Mouse (Mus musculus): ENCODE results near the gene Rbp7. TPM values are rescaled to one million over a fixed set of nuclear protein-coding genes. Genes with fewer than 3 reads are reported as not detected.
"Not testable (repeated sequence)": the region's sequence is repeated elsewhere in the genome, so short reads cannot be mapped to it uniquely, and the experiment has no call there.

The Rbp7 gene
- polyA plus RNA-seq, 1 experiment, result 0.84 TPM

- Histone ChIP-seq H3K4me3 (ENCODE audit: insufficient read depth, low read length) (no peak overlapping the region; the same call in 1 of the 2 replicates), H3K27ac (ENCODE audit: insufficient read depth, low read length) (no peak overlapping the region), H3K4me1 (ENCODE audit: control insufficient read depth, insufficient read depth, low read length) (peaks cover 3% of the 10 kb centered on the region)
- TF ChIP-seq CTCF (IDR thresholded peaks at IDR 0.05; ENCODE audit: extremely low read depth, insufficient read depth, low read length) (no peak), POLR2A (IDR thresholded peaks at IDR 0.05; ENCODE audit: extremely low read depth, insufficient read depth, low read length) (no peak)
Measured at GRCm38 (mm10) chr4:149444465-149444864, 10.3 kb downstream of the Rbp7 start.

GRCm38 (mm10) chr4:149442436-149442835 lies 12.3 kb downstream of the Rbp7 start:
- H3K4me1 ChIP-seq (ENCODE audit: control insufficient read depth, insufficient read depth, low read length), result peaks cover 3% of the 10 kb centered on the region
- TF ChIP-seq POLR2A (IDR thresholded peaks at IDR 0.05; ENCODE audit: extremely low read depth, insufficient read depth, low read length) (no peak), CTCF (IDR thresholded peaks at IDR 0.05; ENCODE audit: extremely low read depth, insufficient read depth, low read length) (no peak)
- no peak overlapping the region for H3K27ac ChIP-seq (ENCODE audit: insufficient read depth, low read length)
- H3K4me3 ChIP-seq (ENCODE audit: insufficient read depth, low read length), result no peak overlapping the region

- H3K4me1 ChIP-seq (ENCODE audit: control insufficient read depth, insufficient read depth, low read length), result no peaks in the 10 kb centered on the region
- TF ChIP-seq POLR2A (IDR thresholded peaks at IDR 0.05; ENCODE audit: extremely low read depth, insufficient read depth, low read length) (no peak), CTCF (IDR thresholded peaks at IDR 0.05; ENCODE audit: extremely low read depth, insufficient read depth, low read length) (no peak)
- no peak overlapping the region for H3K4me3 ChIP-seq (ENCODE audit: insufficient read depth, low read length)
- no peak overlapping the region for H3K27ac ChIP-seq (ENCODE audit: insufficient read depth, low read length)
Measured at GRCm38 (mm10) chr4:149440576-149440975, 14.2 kb downstream of the Rbp7 start.

GRCm38 (mm10) chr4:149431887-149432286 lies 22.9 kb downstream of the Rbp7 start:
- not testable (repeated sequence) for H3K27ac ChIP-seq (ENCODE audit: insufficient read depth, low read length); H3K4me3 ChIP-seq (ENCODE audit: insufficient read depth, low read length); H3K4me1 ChIP-seq (ENCODE audit: control insufficient read depth, insufficient read depth, low read length)

- Histone ChIP-seq H3K4me1 (ENCODE audit: control insufficient read depth, insufficient read depth, low read length) (no peaks in the 10 kb centered on the region), H3K4me3 (ENCODE audit: insufficient read depth, low read length) (no peak overlapping the region), H3K27ac (ENCODE audit: insufficient read depth, low read length) (no peak overlapping the region)
- no peak for TF ChIP-seq CTCF (IDR thresholded peaks at IDR 0.05; ENCODE audit: extremely low read depth, insufficient read depth, low read length)
- TF ChIP-seq POLR2A (IDR thresholded peaks at IDR 0.05; ENCODE audit: extremely low read depth, insufficient read depth, low read length), result no peak
Measured at GRCm38 (mm10) chr4:149429592-149429991, 25.2 kb downstream of the Rbp7 start.

GRCm38 (mm10) chr4:149426325-149427199 lies 28.2 kb downstream of the Rbp7 start, which contains the start of gene Ube4b:
Ube4b (minus strand) TSS chr4:149426749.
- Histone ChIP-seq H3K4me3 (ENCODE audit: insufficient read depth, low read length) (peak within 1 kb of the TSS; percentile 74), H3K4me1 (ENCODE audit: control insufficient read depth, insufficient read depth, low read length) (peaks cover 5% of the 10 kb centered on the region), H3K27ac (ENCODE audit: insufficient read depth, low read length) (peak within 1 kb of the TSS; percentile 97)
- TF ChIP-seq CTCF (IDR thresholded peaks at IDR 0.05; ENCODE audit: extremely low read depth, insufficient read depth, low read length), result no peak
- peak; percentile 70 for TF ChIP-seq POLR2A (IDR thresholded peaks at IDR 0.05; ENCODE audit: extremely low read depth, insufficient read depth, low read length)

- TF ChIP-seq CTCF (IDR thresholded peaks at IDR 0.05; ENCODE audit: extremely low read depth, insufficient read depth, low read length), result no peak
- TF ChIP-seq POLR2A (IDR thresholded peaks at IDR 0.05; ENCODE audit: extremely low read depth, insufficient read depth, low read length), result no peak
- H3K4me3 ChIP-seq (ENCODE audit: insufficient read depth, low read length), result peak overlapping the region; percentile 74
Measured at GRCm38 (mm10) chr4:149425801-149426292, 28.9 kb downstream of the Rbp7 start.

GRCm38 (mm10) chr4:149424755-149425154 lies 30.0 kb downstream of the Rbp7 start:
- TF ChIP-seq CTCF (IDR thresholded peaks at IDR 0.05; ENCODE audit: extremely low read depth, insufficient read depth, low read length), result no peak
- no peak for TF ChIP-seq POLR2A (IDR thresholded peaks at IDR 0.05; ENCODE audit: extremely low read depth, insufficient read depth, low read length)
- peaks cover 9% of the 10 kb centered on the region for H3K4me1 ChIP-seq (ENCODE audit: control insufficient read depth, insufficient read depth, low read length)
- no peak overlapping the region for H3K27ac ChIP-seq (ENCODE audit: insufficient read depth, low read length)
- peak overlapping the region; percentile 74 for H3K4me3 ChIP-seq (ENCODE audit: insufficient read depth, low read length)

More at GRCm38 (mm10) chr4:149425801-149426292, 28.9 kb downstream of the Rbp7 start:
- Histone ChIP-seq H3K4me1 (ENCODE audit: control insufficient read depth, insufficient read depth, low read length) (peaks cover 6% of the 10 kb centered on the region), H3K27ac (ENCODE audit: insufficient read depth, low read length) (peak overlapping the region; percentile 97)

- Histone ChIP-seq H3K4me3 (ENCODE audit: insufficient read depth, low read length) (no peak overlapping the region), H3K4me1 (ENCODE audit: control insufficient read depth, insufficient read depth, low read length) (peaks cover 18% of the 10 kb centered on the region), H3K27ac (ENCODE audit: insufficient read depth, low read length) (no peak overlapping the region)
- TF ChIP-seq CTCF (IDR thresholded peaks at IDR 0.05; ENCODE audit: extremely low read depth, insufficient read depth, low read length), result no peak
- TF ChIP-seq POLR2A (IDR thresholded peaks at IDR 0.05; ENCODE audit: extremely low read depth, insufficient read depth, low read length), result no peak
Measured at GRCm38 (mm10) chr4:149417854-149418365, 36.9 kb downstream of the Rbp7 start.

- TF ChIP-seq POLR2A (IDR thresholded peaks at IDR 0.05; ENCODE audit: extremely low read depth, insufficient read depth, low read length), result no peak
- TF ChIP-seq CTCF (IDR thresholded peaks at IDR 0.05; ENCODE audit: extremely low read depth, insufficient read depth, low read length), result no peak
- H3K27ac ChIP-seq (ENCODE audit: insufficient read depth, low read length), result no peak overlapping the region
- peaks cover 16% of the 10 kb centered on the region for H3K4me1 ChIP-seq (ENCODE audit: control insufficient read depth, insufficient read depth, low read length)
- H3K4me3 ChIP-seq (ENCODE audit: insufficient read depth, low read length), result no peak overlapping the region
Measured at GRCm38 (mm10) chr4:149416986-149417385, 37.8 kb downstream of the Rbp7 start.

All from cortical plate, adult 2 months (tissue).